Mouse (Mus musculus) cerebellum, adult 2 months (tissue): ENCODE results near the gene Atp2b4.

Source experiments
- CTCF ChIP-seq: fragments of 200-500 bp; IDR thresholded peaks from 2 replicates; pipeline ENCODE4 v1.5.1; 2011; ENCODE audit warnings: low read depth, mild to moderate bottlenecking, control low read depth, low read length, moderate library complexity, borderline replicate concordance; ENCODE audit not compliant: insufficient read depth
- POLR2A ChIP-seq: fragments of 200-500 bp; IDR thresholded peaks from 2 replicates; pipeline ENCODE4 v1.6.1; 2011; ENCODE audit warnings: low read length, control low read depth, borderline replicate concordance; ENCODE audit not compliant: insufficient read depth

DNA sequence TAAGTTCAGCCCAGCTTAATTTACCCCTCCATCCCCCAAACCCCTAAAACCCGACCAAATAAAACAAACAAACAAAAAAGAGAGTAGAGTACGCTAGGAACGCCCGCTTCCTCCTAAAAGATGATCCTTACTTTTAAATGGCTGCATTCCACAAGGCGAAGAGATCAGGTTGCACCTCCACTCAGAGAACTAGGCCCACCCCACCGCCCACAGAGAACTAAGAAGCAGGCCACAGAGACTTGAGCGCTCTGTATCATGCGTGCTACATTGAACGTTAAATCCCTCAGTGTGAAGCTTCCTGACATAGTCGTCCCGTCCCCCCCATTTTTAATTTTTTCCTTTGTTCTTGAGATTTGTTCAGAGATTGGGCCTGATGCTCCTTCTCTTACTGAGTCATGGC lies 68.0 kb downstream of the Atp2b4 start:
- TF ChIP-seq CTCF (no peak), POLR2A (no peak)
